Mouse (Mus musculus): Measurements from ENCODE around the gene Cysrt1. TPM values are rescaled to one million over a fixed set of nuclear protein-coding genes. Genes with fewer than 3 reads are reported as not detected.

Cysrt1 gene
- polyA plus RNA-seq, 1 experiment from 2014 or later = 0.30 TPM

DNA sequence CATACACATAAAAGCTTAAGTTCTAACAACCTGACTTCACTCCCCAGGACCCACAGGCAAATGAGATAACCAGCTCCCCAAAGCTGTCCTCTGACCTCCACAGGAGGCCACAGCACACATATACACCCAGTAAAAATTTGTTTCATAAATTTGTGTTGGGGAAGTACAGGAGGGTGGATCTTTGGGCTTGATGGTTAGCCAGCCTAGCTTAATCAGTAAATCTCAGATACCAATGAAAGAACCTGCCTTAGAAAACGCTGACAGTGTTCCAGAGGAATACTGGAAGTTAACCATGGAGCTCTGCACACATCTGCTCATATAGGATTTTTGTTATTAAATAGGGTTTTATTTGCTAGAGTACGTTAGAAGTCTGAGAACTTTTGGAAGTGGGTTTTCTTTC is 24.6 kb downstream of the Cysrt1 start:
- Histone ChIP-seq H3K4me1 (replicated peaks; ENCODE audit: control insufficient read depth, insufficient read depth, low read length) (no peaks in the 10 kb centered on the region), H3K9me3 (ENCODE audit: control insufficient read depth, low read length) (no peaks in the 10 kb centered on the region), H3K36me3 (ENCODE audit: control insufficient read depth, insufficient read depth, low read length) (peaks cover 9% of the 10 kb centered on the region; the same call in 1 of the 2 replicates), H3K4me3 (ENCODE audit: low read depth, low read length) (no peak overlapping the region), H3K27ac (ENCODE audit: low read depth) (no peak overlapping the region), H3K27me3 (replicated peaks; ENCODE audit: control insufficient read depth, insufficient read depth, low read length) (0 out of 2 replicates have a peak, but pooled peaks cover 4% of the 10 kb centered on the region), H3K9ac (ENCODE audit: low read length) (no peak overlapping the region), H3K4me2 (ENCODE audit: low read length) (no peak overlapping the region)
- 53% methylated on average over 2 of the region's 2 CpGs for whole genome bisulfite sequencing
- DNase-seq (ENCODE audit: low spot score) = no peak
- ATAC-seq (replicated peaks; ENCODE audit: low FRiP score, low TSS enrichment, low read depth) = no peak

DNA sequence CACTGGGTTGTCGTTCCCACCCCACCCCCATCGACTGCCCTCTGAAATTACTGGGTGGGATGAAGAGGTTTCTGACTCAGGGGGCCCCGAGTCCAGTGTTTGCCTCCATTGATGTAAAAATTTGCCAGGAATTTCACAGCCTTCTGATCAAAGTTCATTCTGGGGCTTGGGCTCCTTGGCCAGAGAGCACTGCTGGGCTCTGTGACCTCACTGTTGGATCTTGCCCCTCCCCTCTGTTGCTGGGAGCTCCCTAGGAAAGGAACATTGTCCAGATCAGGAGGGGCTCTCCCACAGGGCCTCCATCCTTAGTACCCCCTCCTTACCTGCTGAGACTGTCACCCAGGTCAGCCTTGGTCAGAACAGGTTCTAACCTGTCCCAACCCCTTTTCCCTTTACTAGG is 27.8 kb downstream of the Cysrt1 start, which contains the start of gene Stpg3:
Gene Stpg3 (minus strand): TSS at position 194 of the 400 bp plus-strand sequence.
- DNase-seq (ENCODE audit: low spot score) (no peak), ATAC-seq (replicated peaks; ENCODE audit: low FRiP score, low TSS enrichment, low read depth) (no peak)
- no peak within 1 kb of the TSS for H3K4me2 ChIP-seq (ENCODE audit: low read length)
- H3K9me3 ChIP-seq (ENCODE audit: control insufficient read depth, low read length) = no peaks in the 10 kb centered on the region
- H3K4me1 ChIP-seq (replicated peaks; ENCODE audit: control insufficient read depth, insufficient read depth, low read length) = peaks cover 15% of the 10 kb centered on the region
- H3K27ac ChIP-seq (ENCODE audit: low read depth) = no peak within 1 kb of the TSS
- peaks cover 6% of the 10 kb centered on the region; the same call in 1 of the 2 replicates for H3K36me3 ChIP-seq (ENCODE audit: control insufficient read depth, insufficient read depth, low read length)
- H3K4me3 ChIP-seq (ENCODE audit: low read depth, low read length) = no peak within 1 kb of the TSS
- no peak within 1 kb of the TSS for H3K9ac ChIP-seq (ENCODE audit: low read length)
- H3K27me3 ChIP-seq (replicated peaks; ENCODE audit: control insufficient read depth, insufficient read depth, low read length) = 0 out of 2 replicates have a peak, but pooled peaks cover 4% of the 10 kb centered on the region
- WGBS = 61% methylated on average over 3 of the region's 3 CpGs

DNA sequence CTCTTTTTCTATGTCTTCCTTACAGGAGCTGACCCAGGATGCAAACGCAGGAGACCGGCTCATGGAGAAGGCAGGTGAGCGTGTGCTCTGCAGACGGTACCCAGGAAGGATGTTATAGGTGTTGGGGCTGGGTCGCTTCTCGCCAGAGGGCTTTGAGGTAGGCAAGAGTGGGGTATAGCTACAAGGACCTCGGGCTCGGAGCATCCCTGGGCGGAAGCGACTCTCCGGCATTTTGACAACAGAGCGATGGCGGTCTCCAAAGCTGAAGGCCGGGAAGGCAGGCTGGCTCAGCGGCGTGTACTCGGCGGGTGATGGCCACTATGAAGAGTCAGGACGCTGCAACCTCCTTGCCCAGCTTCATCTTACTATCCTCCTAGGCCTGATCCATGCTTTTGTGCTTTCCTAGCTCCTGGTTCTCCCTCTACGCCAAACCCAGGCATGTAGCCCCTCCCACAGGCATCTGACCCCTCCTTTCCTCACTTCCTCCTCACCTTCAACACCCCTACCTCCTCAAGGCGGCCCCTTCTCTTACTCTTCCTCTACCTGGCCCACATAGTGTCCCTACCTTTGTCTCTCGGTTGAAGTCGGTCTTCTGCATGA is 28.9 kb downstream of the Cysrt1 start:
- Histone ChIP-seq H3K9ac (ENCODE audit: low read length) (no peak overlapping the region), H3K4me1 (replicated peaks; ENCODE audit: control insufficient read depth, insufficient read depth, low read length) (peaks cover 15% of the 10 kb centered on the region), H3K4me3 (ENCODE audit: low read depth, low read length) (no peak overlapping the region), H3K9me3 (ENCODE audit: control insufficient read depth, low read length) (no peaks in the 10 kb centered on the region), H3K4me2 (ENCODE audit: low read length) (no peak overlapping the region), H3K36me3 (ENCODE audit: control insufficient read depth, insufficient read depth, low read length) (peaks cover 15% of the 10 kb centered on the region), H3K27me3 (replicated peaks; ENCODE audit: control insufficient read depth, insufficient read depth, low read length) (0 out of 2 replicates have a peak, but pooled peaks cover 4% of the 10 kb centered on the region), H3K27ac (ENCODE audit: low read depth) (no peak overlapping the region)
- ATAC-seq (replicated peaks; ENCODE audit: low FRiP score, low TSS enrichment, low read depth) (no peak), DNase-seq (ENCODE audit: low spot score) (no peak)
- 63% methylated on average over 23 of the region's 23 CpGs for WGBS

DNA sequence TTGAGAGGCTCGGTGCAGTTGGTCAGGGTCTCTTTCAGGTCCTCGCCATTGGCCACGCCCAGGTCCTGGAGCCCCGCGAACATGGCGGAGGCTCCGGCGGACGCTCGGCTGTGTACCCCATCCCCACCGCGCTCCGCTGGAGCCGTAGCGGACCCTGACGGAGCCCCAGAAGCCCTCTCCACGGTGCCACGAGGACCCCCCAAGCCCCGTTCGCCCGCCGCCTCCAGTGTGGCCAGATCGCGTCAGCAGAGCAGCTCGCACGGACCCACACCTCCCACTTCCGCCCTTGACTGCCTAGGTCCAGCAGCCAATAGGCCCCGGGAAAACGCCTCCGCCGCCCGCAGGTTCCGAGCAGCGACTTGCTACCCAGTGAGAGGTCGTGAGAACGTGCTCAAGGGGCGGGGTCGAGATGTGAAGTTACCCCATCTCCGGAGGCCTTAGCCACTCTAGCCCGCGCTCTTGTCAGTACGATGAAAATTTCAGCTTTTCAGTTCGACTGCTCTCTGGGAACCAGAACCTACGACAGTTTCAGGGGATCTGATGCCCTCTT is 31.1 kb downstream of the Cysrt1 start, which contains the start of gene Nelfb:
Gene Nelfb (minus strand): TSS at position 369 of the 550 bp plus-strand sequence.
- no peaks in the 10 kb centered on the region for H3K27me3 ChIP-seq (replicated peaks; ENCODE audit: control insufficient read depth, insufficient read depth, low read length)
- ATAC-seq (replicated peaks; ENCODE audit: low FRiP score, low TSS enrichment, low read depth) (peak; percentile 92), DNase-seq (ENCODE audit: low spot score) (peak; percentile 98)
- peak within 1 kb of the TSS; percentile 99 for H3K4me3 ChIP-seq (ENCODE audit: low read depth, low read length)
- peaks cover 35% of the 10 kb centered on the region for H3K36me3 ChIP-seq (ENCODE audit: control insufficient read depth, insufficient read depth, low read length)
- peak within 1 kb of the TSS; percentile 89 for H3K9ac ChIP-seq (ENCODE audit: low read length)
- peak within 1 kb of the TSS; percentile 83 for H3K27ac ChIP-seq (ENCODE audit: low read depth)
- WGBS = 1% methylated on average over 41 of the region's 44 CpGs
- H3K9me3 ChIP-seq (ENCODE audit: control insufficient read depth, low read length) = no peaks in the 10 kb centered on the region
- H3K4me1 ChIP-seq (replicated peaks; ENCODE audit: control insufficient read depth, insufficient read depth, low read length) = peaks cover 15% of the 10 kb centered on the region
- H3K4me2 ChIP-seq (ENCODE audit: low read length) = peak within 1 kb of the TSS; percentile 95

DNA sequence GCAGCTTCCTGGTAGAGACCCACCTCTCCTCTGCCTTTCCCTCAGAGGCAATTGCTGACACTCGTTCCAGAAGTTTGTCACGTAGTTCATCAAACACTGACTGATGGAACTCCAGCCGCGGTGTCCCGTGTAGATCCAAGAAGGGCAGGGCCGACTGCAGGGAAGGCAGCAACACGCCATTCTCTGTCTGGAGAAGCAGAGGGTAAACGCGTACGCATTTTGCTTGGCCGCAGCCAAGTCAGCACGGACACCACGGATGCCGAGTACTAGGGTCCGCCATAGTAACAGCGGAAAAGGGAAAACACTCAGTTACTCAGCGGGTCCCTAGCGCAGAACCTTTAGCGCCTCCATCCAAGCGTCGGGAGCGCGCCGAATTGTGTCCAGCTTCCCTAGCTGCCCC is 31.6 kb downstream of the Cysrt1 start:
- DNase-seq (ENCODE audit: low spot score) (peak; percentile 63), ATAC-seq (replicated peaks; ENCODE audit: low FRiP score, low TSS enrichment, low read depth) (no peak)
- under 1% methylated on average over 24 of the region's 24 CpGs for WGBS

DNA sequence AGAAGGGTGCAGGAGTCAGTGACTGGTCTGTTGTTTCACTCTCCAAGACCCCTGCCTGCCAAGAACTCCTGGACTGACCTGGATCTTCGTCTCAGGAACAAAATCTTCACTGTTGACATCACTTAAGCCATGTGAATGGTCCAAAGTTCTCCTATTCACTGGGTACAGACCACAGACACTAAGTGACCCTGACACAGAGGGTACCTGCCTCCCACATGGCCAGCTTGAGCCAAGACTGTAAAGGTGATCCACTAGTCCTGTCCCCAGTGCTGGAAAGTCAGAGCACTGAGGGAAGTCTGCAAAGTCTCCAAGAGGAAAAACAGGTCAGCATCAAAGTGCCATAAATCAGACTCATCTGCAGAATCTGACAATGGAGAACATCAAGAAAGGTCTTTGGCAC is 34.7 kb downstream of the Cysrt1 start:
- WGBS = 100% methylated on average over 1 of the region's 1 CpGs
- Histone ChIP-seq H3K9me3 (ENCODE audit: control insufficient read depth, low read length) (no peaks in the 10 kb centered on the region), H3K27me3 (replicated peaks; ENCODE audit: control insufficient read depth, insufficient read depth, low read length) (no peaks in the 10 kb centered on the region), H3K27ac (ENCODE audit: low read depth) (no peak overlapping the region), H3K4me1 (replicated peaks; ENCODE audit: control insufficient read depth, insufficient read depth, low read length) (peaks cover 15% of the 10 kb centered on the region), H3K36me3 (ENCODE audit: control insufficient read depth, insufficient read depth, low read length) (peaks cover 71% of the 10 kb centered on the region), H3K4me2 (ENCODE audit: low read length) (no peak overlapping the region), H3K9ac (ENCODE audit: low read length) (no peak overlapping the region), H3K4me3 (ENCODE audit: low read depth, low read length) (no peak overlapping the region)
- DNase-seq (ENCODE audit: low spot score) (no peak), ATAC-seq (replicated peaks; ENCODE audit: low FRiP score, low TSS enrichment, low read depth) (no peak)

More for the DNA sequence above, 31.6 kb downstream of the Cysrt1 start:
- Histone ChIP-seq H3K4me1 (replicated peaks; ENCODE audit: control insufficient read depth, insufficient read depth, low read length) (peaks cover 15% of the 10 kb centered on the region), H3K4me2 (ENCODE audit: low read length) (peak overlapping the region; percentile 95), H3K9me3 (ENCODE audit: control insufficient read depth, low read length) (no peaks in the 10 kb centered on the region), H3K27me3 (replicated peaks; ENCODE audit: control insufficient read depth, insufficient read depth, low read length) (no peaks in the 10 kb centered on the region), H3K36me3 (ENCODE audit: control insufficient read depth, insufficient read depth, low read length) (peaks cover 40% of the 10 kb centered on the region), H3K9ac (ENCODE audit: low read length) (peak overlapping the region; percentile 89), H3K4me3 (ENCODE audit: low read depth, low read length) (peak overlapping the region; percentile 99), H3K27ac (ENCODE audit: low read depth) (peak overlapping the region; percentile 83)

DNA sequence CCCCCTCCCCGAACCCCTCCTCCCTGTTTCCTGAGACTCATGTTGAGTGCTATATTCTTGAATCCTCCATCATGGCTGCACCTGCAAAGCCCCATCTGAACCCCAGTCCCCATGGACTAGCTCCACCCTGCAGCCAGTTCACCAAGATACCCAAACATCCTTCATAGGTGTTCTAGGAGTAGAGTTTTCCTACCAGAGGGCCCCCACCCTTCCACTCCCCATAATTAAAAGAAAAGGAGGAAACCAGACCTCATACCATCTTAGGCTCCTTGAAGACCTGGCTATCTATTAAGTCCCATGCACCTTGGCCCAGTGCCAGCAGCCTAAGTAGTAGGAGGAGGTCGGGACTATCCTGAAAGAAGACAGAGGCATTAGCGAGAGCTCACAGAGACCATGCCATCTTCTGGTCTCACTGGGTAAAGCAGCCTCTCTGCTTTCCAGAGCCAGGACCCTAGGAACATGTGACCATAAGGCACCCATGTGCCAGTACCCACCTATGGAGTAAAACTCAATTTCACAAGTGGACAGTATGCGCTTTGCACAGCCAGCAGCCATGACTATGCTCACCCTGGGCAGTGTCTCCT is 38.5 kb downstream of the Cysrt1 start:
- Histone ChIP-seq H3K36me3 (ENCODE audit: control insufficient read depth, insufficient read depth, low read length) (peaks cover 99% of the 10 kb centered on the region), H3K4me2 (ENCODE audit: low read length) (no peak overlapping the region), H3K9me3 (ENCODE audit: control insufficient read depth, low read length) (no peaks in the 10 kb centered on the region), H3K27me3 (replicated peaks; ENCODE audit: control insufficient read depth, insufficient read depth, low read length) (no peaks in the 10 kb centered on the region), H3K27ac (ENCODE audit: low read depth) (no peak overlapping the region), H3K4me1 (replicated peaks; ENCODE audit: control insufficient read depth, insufficient read depth, low read length) (no peaks in the 10 kb centered on the region), H3K9ac (ENCODE audit: low read length) (no peak overlapping the region), H3K4me3 (ENCODE audit: low read depth, low read length) (no peak overlapping the region)
- ATAC-seq (replicated peaks; ENCODE audit: low FRiP score, low TSS enrichment, low read depth) = no peak
- DNase-seq (ENCODE audit: low spot score) = no peak
- WGBS = 63% methylated on average over 4 of the region's 4 CpGs

DNA sequence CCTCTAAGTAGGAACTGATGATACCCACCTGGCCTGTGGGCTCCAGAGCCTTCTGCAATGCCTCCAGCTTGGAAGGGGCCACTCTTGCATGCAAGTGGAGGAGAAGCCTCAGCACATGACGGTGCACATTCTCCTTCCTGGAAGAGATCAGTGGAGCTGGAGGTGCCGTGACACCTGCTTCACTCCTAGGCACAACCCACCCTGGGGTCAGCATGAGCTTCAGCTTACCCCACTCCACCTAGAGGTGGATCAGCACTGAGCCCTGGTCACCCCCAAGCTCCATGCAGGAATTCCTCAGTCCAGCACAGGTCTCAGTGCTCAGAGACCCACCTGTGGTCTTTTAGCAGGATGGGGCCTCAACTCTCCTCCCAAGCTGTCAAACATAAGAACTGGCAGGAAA is 41.6 kb downstream of the Cysrt1 start:
- Histone ChIP-seq H3K4me2 (ENCODE audit: low read length) (no peak overlapping the region), H3K9ac (ENCODE audit: low read length) (no peak overlapping the region), H3K9me3 (ENCODE audit: control insufficient read depth, low read length) (no peaks in the 10 kb centered on the region), H3K27ac (ENCODE audit: low read depth) (no peak overlapping the region), H3K4me1 (replicated peaks; ENCODE audit: control insufficient read depth, insufficient read depth, low read length) (0 out of 2 replicates have a peak, but pooled peaks cover 12% of the 10 kb centered on the region), H3K27me3 (replicated peaks; ENCODE audit: control insufficient read depth, insufficient read depth, low read length) (peaks cover 9% of the 10 kb centered on the region; the same call in 1 of the 2 replicates), H3K36me3 (ENCODE audit: control insufficient read depth, insufficient read depth, low read length) (peaks cover 74% of the 10 kb centered on the region), H3K4me3 (ENCODE audit: low read depth, low read length) (no peak overlapping the region)
- DNase-seq (ENCODE audit: low spot score) (no peak), ATAC-seq (replicated peaks; ENCODE audit: low FRiP score, low TSS enrichment, low read depth) (no peak)
- 93% methylated on average over 2 of the region's 2 CpGs for WGBS

Data from intestine, embryonic 14.5 days (tissue).